ENCODE assay signal across 7 mouse cellular contexts in the genomic region with DNA sequence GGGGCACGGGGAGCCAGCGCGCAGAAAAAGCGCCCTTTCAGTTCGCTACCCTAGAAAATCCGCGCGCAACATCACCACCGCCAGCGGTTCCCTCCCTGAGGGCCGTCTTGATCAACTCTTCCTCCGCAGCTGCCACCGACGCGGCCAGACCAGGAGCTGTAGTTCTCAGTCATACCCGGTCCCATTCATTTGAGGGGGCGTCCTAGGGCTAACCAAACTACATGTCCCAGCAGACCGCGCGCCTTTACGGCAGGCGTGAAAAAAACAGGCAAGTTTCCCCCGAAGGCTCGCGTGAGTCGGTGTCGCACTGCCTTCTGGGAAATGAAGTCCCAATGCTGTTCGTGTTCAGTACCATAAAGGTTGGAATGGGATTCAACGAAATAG. TPM values are rescaled to one million over a fixed set of nuclear protein-coding genes. Genes with fewer than 3 reads are reported as not detected.
DNase-seq lines count a peak whose midpoint lies in the region; ATAC-seq lines count a peak whose summit lies in the region.

A gene (minus strand): TSS at position 248 of the 384 bp plus-strand sequence.

- H3K9me3 ChIP-seq in intestine, embryonic 16.5 days (ENCODE audit: control insufficient read depth, low read length): 0 out of 2 replicates have a peak, but pooled peaks cover 3% of the 10 kb centered on the region
- H3K9me3 ChIP-seq in midbrain, embryonic 11.5 days (ENCODE audit: control insufficient read depth, low read length): peaks cover 2% of the 10 kb centered on the region; the same call in 1 of the 2 replicates

- peak within 1 kb of the TSS; percentile 88 for H3K9ac ChIP-seq in intestine, embryonic 16.5 days (ENCODE audit: low read depth, low read length)
- peak within 1 kb of the TSS; percentile 90 for H3K9ac ChIP-seq in midbrain, embryonic 11.5 days (ENCODE audit: low read length)

- DNase-seq in adrenal gland, adult 8-10 months: peak; percentile 96
- DNase-seq in embryo, embryonic 9.5 days (ENCODE audit: extremely low spot score): peak; percentile 92
- DNase-seq in gastrocnemius, postnatal 4 days (ENCODE audit: low spot score in 2 of 2): peak; percentile 75 to 92
- DNase-seq in left cerebral cortex, postnatal 36 days (ENCODE audit: low spot score in 2 of 2): peak; percentile 93
- DNase-seq in midbrain, embryonic 11.5 days (ENCODE audit: low spot score, missing footprints): peak; percentile 99
- peak; percentile 92 for DNase-seq in skeletal muscle tissue, adult 2 months (ENCODE audit: low read depth, low spot score)

- H3K4me2 ChIP-seq in intestine, embryonic 16.5 days (ENCODE audit: low read depth, low read length): peak within 1 kb of the TSS; percentile 68
- H3K4me2 ChIP-seq in midbrain, embryonic 11.5 days: peak within 1 kb of the TSS; percentile 49

- H3K36me3 ChIP-seq in intestine, embryonic 16.5 days (ENCODE audit: control insufficient read depth, insufficient read depth, low read length): no peaks in the 10 kb centered on the region
- H3K36me3 ChIP-seq in midbrain, embryonic 11.5 days (ENCODE audit: control insufficient read depth, insufficient read depth, low read length): no peaks in the 10 kb centered on the region

- under 1% methylated on average over 29 of the region's 29 CpGs for WGBS in intestine, embryonic 16.5 days
- 1% methylated on average over 29 of the region's 29 CpGs for WGBS in midbrain, embryonic 11.5 days

- peak within 1 kb of the TSS; percentile 82 for H3K27ac ChIP-seq in intestine, embryonic 16.5 days (ENCODE audit: low read length)
- peak within 1 kb of the TSS; percentile 50; the same call in 1 of the 2 replicates for H3K27ac ChIP-seq in midbrain, embryonic 11.5 days (ENCODE audit: low read depth, low read length)

- H3K4me1 ChIP-seq in intestine, embryonic 16.5 days (ENCODE audit: control insufficient read depth, insufficient read depth, low read length): peaks cover 9% of the 10 kb centered on the region
- peaks cover 9% of the 10 kb centered on the region for H3K4me1 ChIP-seq in midbrain, embryonic 11.5 days (ENCODE audit: control insufficient read depth, insufficient read depth, low read length)

- H3K4me3 ChIP-seq in intestine, embryonic 16.5 days (ENCODE audit: low read length): peak within 1 kb of the TSS; percentile 94
- H3K4me3 ChIP-seq in midbrain, embryonic 11.5 days (ENCODE audit: low read depth, low read length): peak within 1 kb of the TSS; percentile 81

- peak; percentile 100 for ATAC-seq in intestine, embryonic 16.5 days
- ATAC-seq in midbrain, embryonic 11.5 days (ENCODE audit: low FRiP score): peak; percentile 100

- intact Hi-C loops in left cerebral cortex, postnatal 36 days (cut with DNase I): no loop called here

- no peaks in the 10 kb centered on the region for H3K27me3 ChIP-seq in intestine, embryonic 16.5 days (replicated peaks; ENCODE audit: control insufficient read depth, insufficient read depth, low read length)
- no peaks in the 10 kb centered on the region for H3K27me3 ChIP-seq in midbrain, embryonic 11.5 days (ENCODE audit: control insufficient read depth, insufficient read depth, low read length)

RNA-seq across cellular contexts. Expression of the gene that starts here (rescaled TPM):
- 10 to 100 TPM; 38.6 to 47.2 (median 41.5) TPM for total RNA-seq in adrenal gland, adult 8-10 months (2022)
- 10 to 100 TPM; 19.8 TPM for total RNA-seq in gastrocnemius, postnatal 4 days (2021)
- polyA plus RNA-seq in intestine, embryonic 16.5 days (2015; fragmentation: Nextera tagmentation; extraction: Ambion mirVana): 34.4 and 38.6 TPM in 2 replicates
- total RNA-seq in left cerebral cortex, postnatal 36 days (2021): 10 to 100 TPM; 58.9 to 59.3 TPM
- polyA plus RNA-seq in midbrain, embryonic 11.5 days (2014; fragmentation: Nextera tagmentation; extraction: Ambion mirVana): 55.8 and 58.4 TPM in 2 replicates

Comparison
In these comparisons a context has a peak if more than half of its experiments do, and no peak if none do; other contexts are left out.
1. Peak in every context shown above with its lines: DNase-seq, ATAC-seq, H3K4me3 ChIP-seq and H3K27ac ChIP-seq.